Mouse (Mus musculus): Measurements from ENCODE around the gene Rcc2.

The Rcc2 gene

GRCm38 (mm10) chr4:140755811-140756210 is 55.5 kb downstream of the Rcc2 start:
- no peak for DNase-seq (ENCODE audit: low spot score)

- DNase-seq (ENCODE audit: low spot score) = no peak
Observed at GRCm38 (mm10) chr4:140761601-140762000, 61.3 kb downstream of the Rcc2 start.

GRCm38 (mm10) chr4:140763158-140763557 is 62.8 kb downstream of the Rcc2 start:
- no peak for DNase-seq (ENCODE audit: low spot score)

- no peak for DNase-seq (ENCODE audit: low spot score)
Observed at GRCm38 (mm10) chr4:140765936-140766335, 65.6 kb downstream of the Rcc2 start.

- DNase-seq (ENCODE audit: low spot score) = no peak
Observed at GRCm38 (mm10) chr4:140768973-140769372, 68.6 kb downstream of the Rcc2 start.

GRCm38 (mm10) chr4:140770433-140770832 is 70.1 kb downstream of the Rcc2 start:
- DNase-seq (ENCODE audit: low spot score) = no peak

- DNase-seq (ENCODE audit: low spot score) = no peak
Observed at GRCm38 (mm10) chr4:140771091-140771490, 70.8 kb downstream of the Rcc2 start.
